Mouse (Mus musculus): ENCODE measurements around the gene Fam49a. TPM values are rescaled to one million over a fixed set of nuclear protein-coding genes. Genes with fewer than 3 reads are reported as not detected.
"Not testable (repeated sequence)": the region's sequence is repeated elsewhere in the genome, so short reads cannot be mapped to it uniquely, and the experiment has no call there.

Gene Fam49a
- polyA plus RNA-seq, 1 experiment from 2014 or later, result 12.6 TPM

DNA sequence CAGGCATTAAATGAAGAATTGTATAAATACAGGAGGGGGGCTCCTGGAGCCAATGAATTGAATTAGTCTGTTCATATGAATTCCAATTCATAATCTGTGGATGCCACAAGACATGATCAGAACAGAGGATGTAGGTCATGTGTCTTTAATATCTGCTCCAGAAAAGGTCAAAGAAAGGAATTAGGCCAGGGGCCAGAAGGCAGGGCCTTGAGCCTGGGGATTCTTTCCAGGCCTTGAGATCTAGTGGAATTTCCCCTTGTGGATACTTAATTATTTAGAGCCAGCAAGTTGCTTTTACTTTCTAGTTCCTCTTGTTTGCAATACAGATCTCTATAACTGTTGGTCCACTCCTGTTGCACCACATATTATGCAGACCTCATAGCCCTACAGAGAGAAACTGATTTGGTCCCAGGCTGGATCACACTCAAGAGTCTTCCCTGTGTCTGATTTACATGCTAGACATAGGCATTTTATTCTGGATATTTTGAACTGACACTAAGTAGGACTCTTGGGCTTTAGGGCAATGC lies 31.8 kb upstream of the Fam49a start:
- no peak overlapping the region for H3K4me2 ChIP-seq (ENCODE audit: low read depth, low read length)
- no peak for ATAC-seq (ENCODE audit: insufficient read depth, low FRiP score)
- no peaks in the 10 kb centered on the region for H3K9me3 ChIP-seq (replicated peaks; ENCODE audit: control insufficient read depth, low read length)
- no peak overlapping the region for H3K27ac ChIP-seq (ENCODE audit: low read length)
- no peak overlapping the region for H3K9ac ChIP-seq (ENCODE audit: low read length)
- H3K27me3 ChIP-seq (ENCODE audit: control insufficient read depth, insufficient read depth, low read length), result no peaks in the 10 kb centered on the region
- no peak overlapping the region for H3K4me3 ChIP-seq (replicated peaks; ENCODE audit: low read length)
- H3K36me3 ChIP-seq (ENCODE audit: control insufficient read depth, insufficient read depth, low read length), result no peaks in the 10 kb centered on the region
- no peaks in the 10 kb centered on the region for H3K4me1 ChIP-seq (ENCODE audit: control insufficient read depth, insufficient read depth, low read length)

DNA sequence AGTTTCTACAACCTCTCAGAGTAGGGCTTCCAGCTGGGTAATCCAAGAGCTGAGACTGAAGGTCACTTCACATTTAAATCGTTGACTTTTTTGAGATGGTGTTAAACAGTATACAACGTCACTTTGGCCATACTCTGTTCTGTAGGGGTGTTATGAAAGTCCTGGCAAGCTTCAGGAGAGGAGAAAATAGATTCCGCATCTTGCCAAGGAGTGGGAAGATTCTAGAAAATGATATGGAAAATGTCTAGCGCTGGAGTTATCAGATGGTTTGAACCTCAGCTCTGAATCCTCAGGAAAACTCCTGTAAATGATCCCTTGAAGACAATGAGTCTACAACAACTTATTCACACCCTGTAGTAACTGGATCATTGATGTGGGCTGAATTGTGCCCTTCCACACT lies 29.8 kb upstream of the Fam49a start:
- Histone ChIP-seq H3K4me1 (ENCODE audit: control insufficient read depth, insufficient read depth, low read length) (no peaks in the 10 kb centered on the region), H3K9me3 (replicated peaks; ENCODE audit: control insufficient read depth, low read length) (no peaks in the 10 kb centered on the region), H3K27me3 (ENCODE audit: control insufficient read depth, insufficient read depth, low read length) (no peaks in the 10 kb centered on the region), H3K4me2 (ENCODE audit: low read depth, low read length) (no peak overlapping the region), H3K9ac (ENCODE audit: low read length) (no peak overlapping the region), H3K27ac (ENCODE audit: low read length) (no peak overlapping the region), H3K4me3 (replicated peaks; ENCODE audit: low read length) (no peak overlapping the region), H3K36me3 (ENCODE audit: control insufficient read depth, insufficient read depth, low read length) (no peaks in the 10 kb centered on the region)
- ATAC-seq (ENCODE audit: insufficient read depth, low FRiP score), result no peak
- 81% methylated on average over 4 of the region's 4 CpGs for WGBS

DNA sequence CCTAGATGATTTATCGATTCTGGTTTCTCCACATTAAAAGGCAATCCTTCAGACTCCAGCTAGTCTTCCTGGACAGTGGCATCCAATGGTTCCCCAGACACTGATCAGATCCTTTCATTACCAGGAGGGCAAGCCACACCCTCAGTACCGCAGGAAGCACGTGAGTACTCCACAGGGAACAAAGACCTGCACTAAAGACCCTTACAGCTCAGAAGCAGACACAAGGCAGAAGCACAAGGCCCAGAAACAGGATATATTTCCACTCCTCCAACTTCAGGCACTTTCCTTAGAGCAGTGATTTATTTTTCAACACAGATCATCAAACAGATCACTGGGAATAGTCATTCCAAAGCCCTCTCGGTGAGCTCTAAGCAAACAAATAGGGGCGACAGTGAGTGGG lies 25.0 kb upstream of the Fam49a start:
- H3K4me1 ChIP-seq (ENCODE audit: control insufficient read depth, insufficient read depth, low read length), result no peaks in the 10 kb centered on the region
- H3K4me3 ChIP-seq (replicated peaks; ENCODE audit: low read length), result no peak overlapping the region
- H3K9me3 ChIP-seq (replicated peaks; ENCODE audit: control insufficient read depth, low read length), result no peaks in the 10 kb centered on the region
- no peaks in the 10 kb centered on the region for H3K36me3 ChIP-seq (ENCODE audit: control insufficient read depth, insufficient read depth, low read length)
- H3K27ac ChIP-seq (ENCODE audit: low read length), result no peak overlapping the region
- H3K9ac ChIP-seq (ENCODE audit: low read length), result no peak overlapping the region
- no peaks in the 10 kb centered on the region for H3K27me3 ChIP-seq (ENCODE audit: control insufficient read depth, insufficient read depth, low read length)
- 38% methylated on average over 5 of the region's 5 CpGs for WGBS
- ATAC-seq (ENCODE audit: insufficient read depth, low FRiP score), result no peak
- no peak overlapping the region for H3K4me2 ChIP-seq (ENCODE audit: low read depth, low read length)

DNA sequence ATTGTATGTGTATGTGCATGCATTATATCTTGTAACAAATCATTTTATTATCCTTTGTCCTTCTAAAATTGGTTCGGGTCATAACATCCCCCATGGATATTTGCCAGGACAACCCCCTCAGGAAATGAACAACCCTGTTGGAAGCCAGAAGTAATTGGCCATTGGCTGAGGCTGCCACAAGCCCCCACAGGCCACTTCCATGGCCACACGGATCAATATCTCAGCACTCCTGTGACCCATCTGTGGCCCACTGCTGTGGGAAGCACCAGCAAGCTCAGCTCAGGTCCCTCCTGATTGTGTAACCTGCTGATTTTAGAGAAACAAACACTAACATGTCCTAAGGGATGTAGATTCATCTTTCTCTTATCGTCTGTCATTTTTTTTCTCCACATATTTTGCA lies 22.4 kb upstream of the Fam49a start:
- Histone ChIP-seq H3K4me3 (replicated peaks; ENCODE audit: low read length) (no peak overlapping the region), H3K27me3 (ENCODE audit: control insufficient read depth, insufficient read depth, low read length) (no peaks in the 10 kb centered on the region), H3K4me1 (ENCODE audit: control insufficient read depth, insufficient read depth, low read length) (no peaks in the 10 kb centered on the region), H3K9ac (ENCODE audit: low read length) (no peak overlapping the region), H3K4me2 (ENCODE audit: low read depth, low read length) (no peak overlapping the region), H3K9me3 (replicated peaks; ENCODE audit: control insufficient read depth, low read length) (no peaks in the 10 kb centered on the region), H3K36me3 (ENCODE audit: control insufficient read depth, insufficient read depth, low read length) (no peaks in the 10 kb centered on the region), H3K27ac (ENCODE audit: low read length) (no peak overlapping the region)
- 58% methylated on average over 3 of the region's 3 CpGs for WGBS
- no peak for ATAC-seq (ENCODE audit: insufficient read depth, low FRiP score)

DNA sequence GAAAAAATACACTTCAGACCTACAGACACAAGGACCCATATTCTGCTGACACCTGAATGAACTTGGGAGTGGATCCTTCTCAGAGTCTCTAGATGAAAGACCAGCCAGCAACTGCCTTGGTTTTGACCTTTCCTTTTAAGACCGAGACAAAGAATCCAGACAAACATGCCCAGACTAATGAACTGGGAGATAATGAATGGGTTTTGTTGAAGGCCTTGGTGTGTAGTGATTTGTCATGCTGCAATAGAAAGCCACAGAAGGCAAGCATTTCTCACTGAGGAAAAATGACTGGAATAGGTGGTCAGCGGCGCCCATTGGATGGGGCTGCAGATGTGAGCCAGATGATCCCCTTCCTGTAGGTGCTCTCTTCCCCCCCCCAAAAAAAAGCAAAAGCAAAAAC lies 18.8 kb upstream of the Fam49a start:
- Histone ChIP-seq H3K27ac (ENCODE audit: low read length) (no peak overlapping the region), H3K9ac (ENCODE audit: low read length) (no peak overlapping the region), H3K4me3 (replicated peaks; ENCODE audit: low read length) (no peak overlapping the region), H3K4me2 (ENCODE audit: low read depth, low read length) (no peak overlapping the region), H3K27me3 (ENCODE audit: control insufficient read depth, insufficient read depth, low read length) (no peaks in the 10 kb centered on the region), H3K36me3 (ENCODE audit: control insufficient read depth, insufficient read depth, low read length) (no peaks in the 10 kb centered on the region), H3K9me3 (replicated peaks; ENCODE audit: control insufficient read depth, low read length) (no peaks in the 10 kb centered on the region), H3K4me1 (ENCODE audit: control insufficient read depth, insufficient read depth, low read length) (no peaks in the 10 kb centered on the region)
- ATAC-seq (ENCODE audit: insufficient read depth, low FRiP score), result no peak
- 68% methylated on average over 3 of the region's 3 CpGs for WGBS

DNA sequence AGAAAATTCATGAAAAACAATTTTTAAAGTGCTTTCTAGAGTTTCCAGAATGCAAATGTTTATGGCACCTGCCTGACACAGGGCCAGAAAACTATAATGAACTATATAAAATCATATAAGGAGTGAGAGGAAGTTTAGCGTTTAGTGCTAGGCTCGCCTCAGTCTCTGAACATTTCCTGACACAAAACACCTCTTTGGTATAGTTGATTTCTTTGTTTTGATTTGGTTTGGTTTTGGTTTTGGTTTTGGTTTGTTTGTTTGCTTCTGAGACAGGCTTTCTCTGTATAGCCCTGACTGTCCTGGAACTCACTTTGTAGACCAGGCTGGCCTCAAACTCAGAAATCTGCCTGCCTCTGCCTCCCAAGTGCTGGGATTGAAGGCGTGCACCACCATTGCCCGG lies 14.9 kb upstream of the Fam49a start:
- not testable (repeated sequence) for H3K4me3 ChIP-seq (replicated peaks; ENCODE audit: low read length); H3K27me3 ChIP-seq (ENCODE audit: control insufficient read depth, insufficient read depth, low read length); ATAC-seq (ENCODE audit: insufficient read depth, low FRiP score); H3K9ac ChIP-seq (ENCODE audit: low read length); H3K36me3 ChIP-seq (ENCODE audit: control insufficient read depth, insufficient read depth, low read length); H3K9me3 ChIP-seq (replicated peaks; ENCODE audit: control insufficient read depth, low read length); H3K27ac ChIP-seq (ENCODE audit: low read length); H3K4me2 ChIP-seq (ENCODE audit: low read depth, low read length); H3K4me1 ChIP-seq (ENCODE audit: control insufficient read depth, insufficient read depth, low read length)
- 89% methylated on average over 4 of the region's 4 CpGs for WGBS

DNA sequence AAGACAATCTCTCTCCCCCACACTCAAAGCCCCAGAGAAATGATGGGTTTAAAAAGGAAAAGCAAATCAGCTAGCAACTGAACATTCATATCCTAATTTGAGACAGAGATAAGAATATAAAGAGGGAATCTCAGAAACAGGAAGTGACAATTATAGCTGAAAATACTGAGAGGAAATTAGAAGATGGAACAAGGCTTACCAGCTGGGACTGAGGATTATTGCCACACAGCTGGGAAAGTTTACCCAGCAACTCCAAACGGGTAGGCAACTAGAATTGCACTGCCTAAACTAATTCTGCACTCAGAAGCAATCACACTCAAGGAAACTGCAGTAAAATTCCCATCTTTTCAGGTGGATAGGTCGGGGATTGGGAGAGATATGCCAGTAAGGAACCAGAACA lies 12.4 kb upstream of the Fam49a start:
- Histone ChIP-seq H3K4me2 (ENCODE audit: low read depth, low read length) (no peak overlapping the region), H3K4me1 (ENCODE audit: control insufficient read depth, insufficient read depth, low read length) (no peaks in the 10 kb centered on the region), H3K9me3 (replicated peaks; ENCODE audit: control insufficient read depth, low read length) (no peaks in the 10 kb centered on the region), H3K4me3 (replicated peaks; ENCODE audit: low read length) (no peak overlapping the region), H3K27ac (ENCODE audit: low read length) (no peak overlapping the region), H3K9ac (ENCODE audit: low read length) (no peak overlapping the region), H3K36me3 (ENCODE audit: control insufficient read depth, insufficient read depth, low read length) (no peaks in the 10 kb centered on the region), H3K27me3 (ENCODE audit: control insufficient read depth, insufficient read depth, low read length) (no peaks in the 10 kb centered on the region)
- no peak for ATAC-seq (ENCODE audit: insufficient read depth, low FRiP score)
- WGBS, result 45% methylated on average over 2 of the region's 2 CpGs

DNA sequence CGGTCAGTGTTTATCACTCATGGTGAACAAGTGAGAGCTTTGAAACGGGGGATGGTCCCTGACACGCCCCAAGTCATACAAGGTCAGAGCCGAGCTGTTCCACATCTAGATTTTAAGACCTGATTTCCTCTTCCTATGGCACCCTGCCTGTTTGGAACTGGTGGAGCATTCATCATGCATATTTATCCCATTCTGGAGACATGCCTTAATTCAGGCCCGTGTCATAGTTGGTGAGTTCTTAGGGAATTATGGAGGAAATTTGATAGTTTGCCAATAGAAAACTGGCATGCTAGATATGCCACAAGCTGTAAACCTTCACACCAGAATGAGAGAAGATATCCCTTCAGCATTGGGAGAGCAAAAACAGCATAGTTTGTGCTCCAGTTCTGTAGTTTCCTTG lies 8.4 kb upstream of the Fam49a start:
- no peak for ATAC-seq (ENCODE audit: insufficient read depth, low FRiP score)
- H3K36me3 ChIP-seq (ENCODE audit: control insufficient read depth, insufficient read depth, low read length), result no peaks in the 10 kb centered on the region
- no peak overlapping the region for H3K4me3 ChIP-seq (replicated peaks; ENCODE audit: low read length)
- no peak overlapping the region for H3K27ac ChIP-seq (ENCODE audit: low read length)
- H3K9ac ChIP-seq (ENCODE audit: low read length), result no peak overlapping the region
- H3K27me3 ChIP-seq (ENCODE audit: control insufficient read depth, insufficient read depth, low read length), result no peaks in the 10 kb centered on the region
- no peaks in the 10 kb centered on the region for H3K4me1 ChIP-seq (ENCODE audit: control insufficient read depth, insufficient read depth, low read length)
- 25% methylated on average over 5 of the region's 5 CpGs for WGBS
- no peaks in the 10 kb centered on the region for H3K9me3 ChIP-seq (replicated peaks; ENCODE audit: control insufficient read depth, low read length)
- no peak overlapping the region for H3K4me2 ChIP-seq (ENCODE audit: low read depth, low read length)

DNA sequence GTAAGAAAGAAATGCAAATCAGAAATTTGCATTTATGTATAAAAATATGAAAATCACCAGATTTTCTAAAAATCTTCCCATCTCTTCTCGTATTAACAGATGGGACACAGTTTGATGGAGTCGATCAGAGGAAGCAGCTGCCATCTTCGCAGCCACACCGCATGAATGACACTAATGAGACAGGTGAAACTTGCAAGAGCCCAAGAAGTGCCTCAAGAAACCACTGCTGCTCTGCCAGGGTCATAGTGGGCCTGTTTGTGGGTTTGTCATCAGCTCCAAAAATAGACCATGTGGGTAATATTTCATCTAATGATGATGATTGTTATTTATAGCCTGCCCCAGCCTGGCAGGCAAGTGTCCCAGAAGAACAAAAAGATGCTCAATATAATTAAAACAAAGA lies 7.8 kb upstream of the Fam49a start:
- Histone ChIP-seq H3K4me1 (ENCODE audit: control insufficient read depth, insufficient read depth, low read length) (no peaks in the 10 kb centered on the region), H3K27me3 (ENCODE audit: control insufficient read depth, insufficient read depth, low read length) (no peaks in the 10 kb centered on the region), H3K4me3 (replicated peaks; ENCODE audit: low read length) (no peak overlapping the region), H3K36me3 (ENCODE audit: control insufficient read depth, insufficient read depth, low read length) (no peaks in the 10 kb centered on the region), H3K9me3 (replicated peaks; ENCODE audit: control insufficient read depth, low read length) (no peaks in the 10 kb centered on the region), H3K9ac (ENCODE audit: low read length) (no peak overlapping the region), H3K4me2 (ENCODE audit: low read depth, low read length) (no peak overlapping the region), H3K27ac (ENCODE audit: low read length) (no peak overlapping the region)
- WGBS, result 86% methylated on average over 4 of the region's 4 CpGs
- no peak for ATAC-seq (ENCODE audit: insufficient read depth, low FRiP score)

All from stomach, embryonic 16.5 days (tissue).